Mouse (Mus musculus) E14TG2a.4 (cell line): Measurements from ENCODE around the gene Ngfr.

ENCODE experiments used
- CTCF ChIP-seq: conservative IDR thresholded peaks from 2 replicates; pipeline ENCODE4 v1.5.1; 2014; ENCODE audit warnings: low read length
- NANOG ChIP-seq: IDR thresholded peaks from 2 replicates; pipeline ENCODE4 v1.6.1; 2014; ENCODE audit warnings: borderline replicate concordance, low read length, mixed read lengths
- POU5F1 ChIP-seq: IDR thresholded peaks from 2 replicates; pipeline ENCODE4 v1.6.1; 2014; ENCODE audit warnings: low read length, borderline replicate concordance

- TF ChIP-seq CTCF (peak; percentile 100), NANOG (no peak), POU5F1 (no peak)
Measured at GRCm38 (mm10) chr11:95521563-95521962, 66.0 kb downstream of the Ngfr start.
